Mouse (Mus musculus): ENCODE measurements around the gene Ptov1.

DNA sequence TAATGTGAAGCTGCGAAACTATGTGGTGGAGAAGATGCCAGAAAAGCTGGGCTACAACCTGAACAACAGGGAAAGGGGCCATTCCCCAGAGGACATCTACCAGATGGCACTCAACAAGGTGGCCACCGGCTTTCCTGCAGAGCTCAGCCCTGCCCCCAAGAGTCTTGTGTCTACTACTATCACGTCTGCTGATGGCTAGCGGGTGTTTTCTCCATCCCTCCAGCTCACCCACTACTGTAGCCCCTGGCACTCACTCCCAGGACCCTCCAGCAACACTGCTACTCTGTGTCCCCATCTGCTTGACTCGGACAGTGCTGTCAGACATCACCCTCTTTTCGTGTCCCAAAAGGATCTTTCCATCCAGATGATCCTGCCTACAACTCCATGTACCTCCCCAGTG is 31.5 kb downstream of the Ptov1 start:
- TF ChIP-seq POLR2A (IDR thresholded peaks at IDR 0.05; ENCODE audit: low read depth, low read length) (no peak), CTCF (conservative IDR thresholded peaks at IDR 0.05; ENCODE audit: insufficient read depth, insufficient read length, low read depth, low read length) (no peak)

Measured in kidney, adult 2 months (tissue).